Mouse (Mus musculus) liver, adult 2 months (tissue): Measurements from ENCODE around the gene Kndc1.

Experiments used
- CTCF ChIP-seq: fragments of 200-500 bp; IDR thresholded peaks from 2 replicates; pipeline ENCODE4 v1.5.1; 2011; ENCODE audit warnings: low read depth, low read length, control low read depth
- POLR2A ChIP-seq: fragments of 200-500 bp; IDR thresholded peaks from 2 replicates; pipeline ENCODE4 v1.6.1; 2011; ENCODE audit warnings: low read length, control low read depth; ENCODE audit not compliant: insufficient read depth; ENCODE audit errors: extremely low read depth

DNA sequence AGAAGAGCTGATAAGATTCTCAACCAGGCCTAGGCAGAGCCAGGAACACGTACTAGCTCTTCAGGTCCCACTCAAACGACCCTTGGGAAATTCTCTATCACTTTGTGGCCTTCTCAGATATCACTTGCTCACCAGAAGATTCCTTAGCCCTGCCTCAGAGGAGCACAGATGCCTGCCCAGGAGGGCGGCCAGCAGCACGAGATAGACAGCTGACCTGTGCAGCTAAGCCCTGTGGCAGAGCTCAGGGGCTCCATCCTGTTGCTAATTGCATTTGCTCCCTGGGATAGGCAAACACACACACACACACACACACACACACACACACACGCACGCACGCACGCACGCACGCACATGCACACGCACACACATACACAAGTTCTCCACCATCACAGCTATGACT lies 87.6 kb downstream of the Kndc1 start:
- TF ChIP-seq CTCF (no peak), POLR2A (no peak)
